Mouse (Mus musculus): ENCODE results near the gene Zmynd19. TPM values are rescaled to one million over a fixed set of nuclear protein-coding genes. Genes with fewer than 3 reads are reported as not detected.
"Not testable (repeated sequence)": the region's sequence is repeated elsewhere in the genome, so short reads cannot be mapped to it uniquely, and the experiment has no call there.

The Zmynd19 gene
- polyA plus RNA-seq, 1 experiment from 2014 or later, result 47.3 TPM

- no peak for DNase-seq (ENCODE audit: low spot score)
Observed at GRCm38 (mm10) chr2:24960910-24961309, 11.3 kb downstream of the Zmynd19 start.

GRCm38 (mm10) chr2:24962304-24963000 lies 12.9 kb downstream of the Zmynd19 start, which contains the start of gene Dph7:
Gene Dph7, plus strand, starts transcription at chr2:24962400.
- H3K27me3 ChIP-seq (replicated peaks; ENCODE audit: control insufficient read depth, insufficient read depth, low read length), result no peaks in the 10 kb centered on the region
- peaks cover 6% of the 10 kb centered on the region for H3K4me1 ChIP-seq (replicated peaks; ENCODE audit: control insufficient read depth, insufficient read depth, low read length)
- peaks cover 39% of the 10 kb centered on the region for H3K36me3 ChIP-seq (ENCODE audit: control insufficient read depth, insufficient read depth, low read length)
- DNase-seq (ENCODE audit: low spot score) (peak; percentile 84), ATAC-seq (replicated peaks; ENCODE audit: low FRiP score) (peak; percentile 90)
- H3K27ac ChIP-seq (ENCODE audit: low read depth, low read length), result peak within 1 kb of the TSS; percentile 46
- no peaks in the 10 kb centered on the region for H3K9me3 ChIP-seq (ENCODE audit: control insufficient read depth, low read length)
- peak within 1 kb of the TSS; percentile 70 for H3K4me3 ChIP-seq (ENCODE audit: low read depth, low read length)
- peak within 1 kb of the TSS; percentile 86 for H3K4me2 ChIP-seq
- H3K9ac ChIP-seq (ENCODE audit: low read depth, low read length), result peak within 1 kb of the TSS; percentile 75
- 2% methylated on average over 28 of the region's 28 CpGs for WGBS

More at GRCm38 (mm10) chr2:24960910-24961309, 11.3 kb downstream of the Zmynd19 start:
- Histone ChIP-seq H3K36me3 (ENCODE audit: control insufficient read depth, insufficient read depth, low read length) (peaks cover 32% of the 10 kb centered on the region), H3K4me3 (ENCODE audit: low read depth, low read length) (no peak overlapping the region), H3K9ac (ENCODE audit: low read depth, low read length) (no peak overlapping the region), H3K9me3 (ENCODE audit: control insufficient read depth, low read length) (no peaks in the 10 kb centered on the region), H3K4me2 (no peak overlapping the region), H3K27me3 (replicated peaks; ENCODE audit: control insufficient read depth, insufficient read depth, low read length) (no peaks in the 10 kb centered on the region), H3K27ac (ENCODE audit: low read depth, low read length) (no peak overlapping the region), H3K4me1 (replicated peaks; ENCODE audit: control insufficient read depth, insufficient read depth, low read length) (peaks cover 6% of the 10 kb centered on the region)
- ATAC-seq (replicated peaks; ENCODE audit: low FRiP score), result no peak
- 44% methylated on average over 3 of the region's 3 CpGs for WGBS

- no peak overlapping the region for H3K4me2 ChIP-seq
- no peak overlapping the region for H3K4me3 ChIP-seq (ENCODE audit: low read depth, low read length)
- ATAC-seq (replicated peaks; ENCODE audit: low FRiP score) (no peak), DNase-seq (ENCODE audit: low spot score) (no peak)
- H3K36me3 ChIP-seq (ENCODE audit: control insufficient read depth, insufficient read depth, low read length), result peaks cover 46% of the 10 kb centered on the region
- H3K9me3 ChIP-seq (ENCODE audit: control insufficient read depth, low read length), result no peaks in the 10 kb centered on the region
- H3K9ac ChIP-seq (ENCODE audit: low read depth, low read length), result no peak overlapping the region
- peaks cover 3% of the 10 kb centered on the region; the same call in 1 of the 2 replicates for H3K4me1 ChIP-seq (replicated peaks; ENCODE audit: control insufficient read depth, insufficient read depth, low read length)
- H3K27me3 ChIP-seq (replicated peaks; ENCODE audit: control insufficient read depth, insufficient read depth, low read length), result no peaks in the 10 kb centered on the region
- H3K27ac ChIP-seq (ENCODE audit: low read depth, low read length), result no peak overlapping the region
- 70% methylated on average over 4 of the region's 4 CpGs for WGBS
Observed at GRCm38 (mm10) chr2:24970386-24970785, 20.8 kb downstream of the Zmynd19 start.

- WGBS, result 2% methylated on average over 17 of the region's 17 CpGs
- not testable (repeated sequence) for H3K9me3 ChIP-seq (ENCODE audit: control insufficient read depth, low read length); DNase-seq (ENCODE audit: low spot score); ATAC-seq (replicated peaks; ENCODE audit: low FRiP score); H3K27me3 ChIP-seq (replicated peaks; ENCODE audit: control insufficient read depth, insufficient read depth, low read length); H3K4me1 ChIP-seq (replicated peaks; ENCODE audit: control insufficient read depth, insufficient read depth, low read length)
- Histone ChIP-seq H3K9ac (ENCODE audit: low read depth, low read length) (peak overlapping the region; percentile 83), H3K4me3 (ENCODE audit: low read depth, low read length) (peak overlapping the region; percentile 76), H3K27ac (ENCODE audit: low read depth, low read length) (peak overlapping the region; percentile 74), H3K4me2 (peak overlapping the region; percentile 99), H3K36me3 (ENCODE audit: control insufficient read depth, insufficient read depth, low read length) (peaks cover 19% of the 10 kb centered on the region)
Observed at GRCm38 (mm10) chr2:24974452-24974851, 24.9 kb downstream of the Zmynd19 start.

GRCm38 (mm10) chr2:24974906-24975703 lies 25.5 kb downstream of the Zmynd19 start, which contains the start of gene Mrpl41:
Gene Mrpl41, minus strand, starts transcription at chr2:24975098.
- peak within 1 kb of the TSS; percentile 91 for H3K27ac ChIP-seq (ENCODE audit: low read depth, low read length)
- no peaks in the 10 kb centered on the region for H3K27me3 ChIP-seq (replicated peaks; ENCODE audit: control insufficient read depth, insufficient read depth, low read length)
- under 1% methylated on average over 64 of the region's 64 CpGs for WGBS
- DNase-seq (ENCODE audit: low spot score) (peak; percentile 97), ATAC-seq (replicated peaks; ENCODE audit: low FRiP score) (peak; percentile 96)
- H3K9me3 ChIP-seq (ENCODE audit: control insufficient read depth, low read length), result no peaks in the 10 kb centered on the region
- peak within 1 kb of the TSS; percentile 76 for H3K4me3 ChIP-seq (ENCODE audit: low read depth, low read length)
- H3K4me2 ChIP-seq, result peak within 1 kb of the TSS; percentile 99
- H3K4me1 ChIP-seq (replicated peaks; ENCODE audit: control insufficient read depth, insufficient read depth, low read length), result peaks cover 9% of the 10 kb centered on the region
- peaks cover 16% of the 10 kb centered on the region for H3K36me3 ChIP-seq (ENCODE audit: control insufficient read depth, insufficient read depth, low read length)
- peak within 1 kb of the TSS; percentile 83 for H3K9ac ChIP-seq (ENCODE audit: low read depth, low read length)

GRCm38 (mm10) chr2:24975704-24976297 lies 26.2 kb downstream of the Zmynd19 start, which contains the start of gene Pnpla7:
Gene Pnpla7, plus strand, starts transcription at chr2:24976033.
- ATAC-seq (replicated peaks; ENCODE audit: low FRiP score) (peak; percentile 79), DNase-seq (ENCODE audit: low spot score) (peak; percentile 83)
- peaks cover 15% of the 10 kb centered on the region for H3K36me3 ChIP-seq (ENCODE audit: control insufficient read depth, insufficient read depth, low read length)
- H3K27ac ChIP-seq (ENCODE audit: low read depth, low read length), result peak within 1 kb of the TSS; percentile 91
- H3K4me2 ChIP-seq, result peak within 1 kb of the TSS; percentile 99
- peak within 1 kb of the TSS; percentile 83 for H3K9ac ChIP-seq (ENCODE audit: low read depth, low read length)
- WGBS, result under 1% methylated on average over 16 of the region's 16 CpGs
- no peaks in the 10 kb centered on the region for H3K27me3 ChIP-seq (replicated peaks; ENCODE audit: control insufficient read depth, insufficient read depth, low read length)
- peak within 1 kb of the TSS; percentile 76 for H3K4me3 ChIP-seq (ENCODE audit: low read depth, low read length)
- H3K9me3 ChIP-seq (ENCODE audit: control insufficient read depth, low read length), result no peaks in the 10 kb centered on the region
- peaks cover 9% of the 10 kb centered on the region for H3K4me1 ChIP-seq (replicated peaks; ENCODE audit: control insufficient read depth, insufficient read depth, low read length)

- peak overlapping the region; percentile 91 for H3K27ac ChIP-seq (ENCODE audit: low read depth, low read length)
- no peaks in the 10 kb centered on the region for H3K27me3 ChIP-seq (replicated peaks; ENCODE audit: control insufficient read depth, insufficient read depth, low read length)
- H3K36me3 ChIP-seq (ENCODE audit: control insufficient read depth, insufficient read depth, low read length), result peaks cover 6% of the 10 kb centered on the region; the same call in 1 of the 2 replicates
- peak overlapping the region; percentile 64 for H3K9ac ChIP-seq (ENCODE audit: low read depth, low read length)
- H3K4me2 ChIP-seq, result peak overlapping the region; percentile 99
- peaks cover 9% of the 10 kb centered on the region for H3K4me1 ChIP-seq (replicated peaks; ENCODE audit: control insufficient read depth, insufficient read depth, low read length)
- H3K9me3 ChIP-seq (ENCODE audit: control insufficient read depth, low read length), result no peaks in the 10 kb centered on the region
- ATAC-seq (replicated peaks; ENCODE audit: low FRiP score) (peak; percentile 52), DNase-seq (ENCODE audit: low spot score) (no peak)
- WGBS, result 53% methylated on average over 5 of the region's 5 CpGs
- peak overlapping the region; percentile 76 for H3K4me3 ChIP-seq (ENCODE audit: low read depth, low read length)
Observed at GRCm38 (mm10) chr2:24976960-24977359, 27.4 kb downstream of the Zmynd19 start.

GRCm38 (mm10) chr2:24987762-24988161 lies 38.2 kb downstream of the Zmynd19 start:
- H3K4me2 ChIP-seq, result no peak overlapping the region
- peaks cover 10% of the 10 kb centered on the region; the same call in 1 of the 2 replicates for H3K36me3 ChIP-seq (ENCODE audit: control insufficient read depth, insufficient read depth, low read length)
- no peak overlapping the region for H3K9ac ChIP-seq (ENCODE audit: low read depth, low read length)
- no peaks in the 10 kb centered on the region for H3K9me3 ChIP-seq (ENCODE audit: control insufficient read depth, low read length)
- H3K27ac ChIP-seq (ENCODE audit: low read depth, low read length), result no peak overlapping the region
- H3K4me3 ChIP-seq (ENCODE audit: low read depth, low read length), result no peak overlapping the region
- ATAC-seq (replicated peaks; ENCODE audit: low FRiP score) (no peak), DNase-seq (ENCODE audit: low spot score) (no peak)
- no peaks in the 10 kb centered on the region for H3K27me3 ChIP-seq (replicated peaks; ENCODE audit: control insufficient read depth, insufficient read depth, low read length)
- WGBS, result 60% methylated on average over 2 of the region's 2 CpGs
- no peaks in the 10 kb centered on the region for H3K4me1 ChIP-seq (replicated peaks; ENCODE audit: control insufficient read depth, insufficient read depth, low read length)

Measured in liver, embryonic 11.5 days (tissue).